Mouse (Mus musculus) liver, adult 2 months (tissue): ENCODE results near the gene Ptpdc1. TPM values are rescaled to one million over a fixed set of nuclear protein-coding genes. Genes with fewer than 3 reads are reported as not detected.
A peak's percentile ranks its signal among the peaks of the same experiment; 100 is the strongest.

Experiments used
- DNase-seq: peaks from one replicate; pipeline ENCODE4 v3.0.0-alpha.2; 2011; ENCODE audit warnings: low read depth, low spot score; ENCODE audit errors: extremely low read depth
- H3K27ac ChIP-seq: fragments of 200-500 bp; replicated peaks from 2 replicates; pipeline ENCODE4 v1.5.1; 2012; ENCODE audit warnings: low read depth, mild to moderate bottlenecking, control low read depth, inconsistent platforms, low read length; ENCODE audit not compliant: insufficient read depth
- H3K27me3 ChIP-seq: fragments of 200-500 bp; 2 replicates; pipeline ENCODE4 v1.6.1; 2012; ENCODE audit warnings: mild to moderate bottlenecking, moderate library complexity, low read length, inconsistent platforms; ENCODE audit not compliant: control insufficient read depth, insufficient read depth
- H3K36me3 ChIP-seq: fragments of 200-500 bp; 2 replicates; pipeline ENCODE4 v1.6.1; 2012; ENCODE audit warnings: low read length, inconsistent platforms; ENCODE audit not compliant: control insufficient read depth, insufficient read depth
- H3K4me1 ChIP-seq: fragments of 200-500 bp; 2 replicates; pipeline ENCODE4 v1.6.1; 2011; ENCODE audit warnings: low read length; ENCODE audit not compliant: control insufficient read depth, insufficient read depth
- H3K4me3 ChIP-seq: fragments of 200-500 bp; 2 replicates; pipeline ENCODE4 v1.5.1; 2011; ENCODE audit warnings: low read depth, mild to moderate bottlenecking, control low read depth, low read length, moderate library complexity; ENCODE audit not compliant: insufficient read depth
- H3K79me2 ChIP-seq: fragments of 200-500 bp; 2 replicates; pipeline ENCODE4 v1.6.1; 2012; ENCODE audit warnings: inconsistent platforms, mild to moderate bottlenecking, low read length, moderate library complexity; ENCODE audit not compliant: control insufficient read depth, insufficient read depth
- H3K9ac ChIP-seq: fragments of 200-500 bp; 2 replicates; pipeline ENCODE4 v1.6.1; 2012; ENCODE audit warnings: low read depth, mild to moderate bottlenecking, control low read depth, inconsistent platforms, low read length
- CTCF ChIP-seq: fragments of 200-500 bp; IDR thresholded peaks from 2 replicates; pipeline ENCODE4 v1.5.1; 2011; ENCODE audit warnings: low read depth, low read length, control low read depth
- POLR2A ChIP-seq: fragments of 200-500 bp; IDR thresholded peaks from 2 replicates; pipeline ENCODE4 v1.6.1; 2011; ENCODE audit warnings: low read length, control low read depth; ENCODE audit not compliant: insufficient read depth; ENCODE audit errors: extremely low read depth
- WGBS: fragments of 180-500 bp; shearing (Covaris S2); methylation state at CpG from one replicate; pipeline ENCODE4 v1.1.7; 2018; 5-methylcytosine and 5-hydroxymethylcytosine counted together
- polyA plus RNA-seq: library from polyadenylated mRNA; depleted of rRNA; stranded (reverse); fragments of >200 nt; gene quantifications from 2 replicates; pipeline ENCODE4 v1.2.3, GENCODE M21; 2012
- total RNA-seq: library from RNA; depleted of rRNA; stranded (reverse); fragments of >200 nt; gene quantifications from 2 replicates; pipeline ENCODE4 v1.2.3, GENCODE M21; 2014

Ptpdc1 gene
- total and polyA plus RNA-seq, 2 experiments: 0.32 to 1.3 TPM

DNA sequence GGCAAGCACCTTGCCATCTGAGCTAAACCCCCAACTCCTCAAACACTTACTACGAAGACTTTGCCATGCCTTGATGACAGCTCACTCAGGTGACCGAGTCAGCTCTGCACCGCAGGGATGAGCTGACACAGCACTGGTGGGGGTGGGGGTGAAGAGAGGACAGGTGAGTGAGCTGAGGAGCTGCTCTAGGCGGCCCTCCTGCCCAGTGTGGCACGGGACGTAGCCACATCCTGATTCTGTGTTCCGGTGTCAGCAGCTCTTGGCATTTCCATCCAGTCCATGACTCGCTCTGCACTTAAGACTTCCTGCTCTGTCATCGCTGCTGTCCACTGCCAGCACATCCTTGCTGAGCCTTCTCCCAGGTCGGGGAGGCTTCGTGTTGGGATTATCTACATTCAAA is 38.1 kb downstream of the Ptpdc1 start:
- Histone ChIP-seq H3K4me3 (no peak overlapping the region), H3K4me1 (no peaks in the 10 kb centered on the region), H3K9ac (no peak overlapping the region), H3K79me2 (no peaks in the 10 kb centered on the region), H3K36me3 (no peaks in the 10 kb centered on the region), H3K27ac (no peak overlapping the region), H3K27me3 (no peaks in the 10 kb centered on the region)
- no peak for TF ChIP-seq CTCF
- no peak for DNase-seq
- WGBS: 87% methylated on average over 11 of the region's 11 CpGs

DNA sequence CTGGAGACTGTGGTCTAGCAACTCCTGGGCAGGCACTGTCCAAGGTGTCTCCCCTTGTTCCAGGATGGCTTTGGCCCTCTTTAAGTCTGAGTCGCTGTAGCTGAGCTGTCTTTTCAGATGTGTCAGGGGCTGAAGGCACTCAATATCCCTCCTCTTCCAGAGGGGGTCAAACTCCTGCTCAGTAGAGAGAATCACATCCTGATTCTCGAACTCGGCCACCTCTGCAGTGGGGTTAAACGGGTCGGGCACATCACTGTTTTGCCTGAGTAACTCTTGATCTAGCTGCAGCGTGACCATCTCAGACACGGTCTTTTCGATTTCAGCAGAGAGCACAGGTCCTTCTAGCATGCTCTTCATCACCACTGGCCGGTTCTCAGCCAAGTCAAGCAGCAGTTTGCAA is 39.0 kb downstream of the Ptpdc1 start:
- WGBS: 93% methylated on average over 9 of the region's 9 CpGs
- H3K36me3 ChIP-seq: no peaks in the 10 kb centered on the region
- no peak overlapping the region for H3K27ac ChIP-seq
- TF ChIP-seq POLR2A (no peak), CTCF (no peak)
- H3K4me1 ChIP-seq: no peaks in the 10 kb centered on the region
- H3K27me3 ChIP-seq: no peaks in the 10 kb centered on the region
- no peak overlapping the region for H3K9ac ChIP-seq
- no peak overlapping the region for H3K4me3 ChIP-seq
- no peak for DNase-seq
- no peaks in the 10 kb centered on the region for H3K79me2 ChIP-seq

DNA sequence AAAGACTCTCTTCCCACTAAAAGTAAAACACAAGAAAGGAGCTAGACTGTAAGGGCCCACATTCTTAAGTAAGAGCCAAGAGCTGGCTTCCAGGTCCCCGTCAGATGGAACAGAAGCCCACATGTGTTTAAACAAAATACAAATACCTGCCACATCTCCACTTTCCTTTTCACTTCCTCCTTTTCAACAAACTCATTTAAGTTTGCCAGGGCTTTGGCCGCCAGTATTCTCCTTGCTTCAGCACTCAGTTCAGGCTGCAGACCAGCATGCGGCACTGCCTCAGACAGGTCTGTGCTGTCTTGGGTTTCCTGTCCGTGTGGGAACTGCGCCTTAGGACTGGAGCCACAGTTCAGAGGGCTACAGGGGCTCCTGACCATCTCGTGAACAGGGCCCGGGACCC is 39.7 kb downstream of the Ptpdc1 start:
- WGBS: 88% methylated on average over 7 of the region's 7 CpGs
- Histone ChIP-seq H3K79me2 (no peaks in the 10 kb centered on the region), H3K36me3 (no peaks in the 10 kb centered on the region), H3K27me3 (no peaks in the 10 kb centered on the region), H3K4me3 (no peak overlapping the region), H3K27ac (no peak overlapping the region), H3K9ac (no peak overlapping the region), H3K4me1 (no peaks in the 10 kb centered on the region)
- no peak for DNase-seq
- no peak for TF ChIP-seq POLR2A
- TF ChIP-seq CTCF: no peak

DNA sequence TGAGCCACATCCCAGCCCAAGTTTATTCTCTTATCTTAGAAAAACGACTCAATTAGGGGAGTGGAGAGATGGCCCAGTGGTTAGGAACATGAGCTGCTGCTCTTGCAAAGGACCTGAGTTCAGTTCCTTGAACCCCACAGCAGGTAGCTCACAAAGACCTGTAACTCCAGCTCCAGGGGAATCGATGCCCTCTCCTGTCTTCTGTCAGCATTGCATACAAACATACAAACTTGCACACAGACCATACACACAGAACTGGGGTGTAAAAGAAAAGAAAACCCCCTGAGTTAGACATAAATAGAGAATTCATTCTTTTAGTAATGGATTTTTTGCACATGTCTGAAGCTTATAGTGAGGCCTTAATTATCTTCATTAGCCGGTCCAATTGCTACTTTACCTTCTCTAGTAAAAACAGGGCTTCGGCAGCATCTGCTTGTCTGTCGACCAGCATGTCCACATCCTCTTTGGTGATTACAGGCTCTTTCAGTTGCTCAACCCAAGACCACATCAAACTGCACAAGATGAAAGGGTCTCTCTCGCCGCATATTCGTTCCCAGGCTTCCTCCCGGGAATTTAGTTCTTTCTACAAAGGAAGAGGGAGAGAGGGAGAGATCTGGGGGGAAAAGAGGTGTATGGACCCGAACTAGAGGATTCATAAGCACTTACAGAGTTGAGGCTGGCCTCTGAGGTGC is 42.6 kb downstream of the Ptpdc1 start:
- Histone ChIP-seq H3K36me3 (no peaks in the 10 kb centered on the region), H3K4me1 (no peaks in the 10 kb centered on the region), H3K79me2 (no peaks in the 10 kb centered on the region), H3K27me3 (no peaks in the 10 kb centered on the region), H3K27ac (no peak overlapping the region), H3K9ac (no peak overlapping the region), H3K4me3 (no peak overlapping the region)
- 82% methylated on average over 10 of the region's 10 CpGs for WGBS
- 0 out of 2 replicates have a peak, but pooled peaks have one; percentile 5 for TF ChIP-seq CTCF
- no peak for TF ChIP-seq POLR2A
- no peak for DNase-seq

DNA sequence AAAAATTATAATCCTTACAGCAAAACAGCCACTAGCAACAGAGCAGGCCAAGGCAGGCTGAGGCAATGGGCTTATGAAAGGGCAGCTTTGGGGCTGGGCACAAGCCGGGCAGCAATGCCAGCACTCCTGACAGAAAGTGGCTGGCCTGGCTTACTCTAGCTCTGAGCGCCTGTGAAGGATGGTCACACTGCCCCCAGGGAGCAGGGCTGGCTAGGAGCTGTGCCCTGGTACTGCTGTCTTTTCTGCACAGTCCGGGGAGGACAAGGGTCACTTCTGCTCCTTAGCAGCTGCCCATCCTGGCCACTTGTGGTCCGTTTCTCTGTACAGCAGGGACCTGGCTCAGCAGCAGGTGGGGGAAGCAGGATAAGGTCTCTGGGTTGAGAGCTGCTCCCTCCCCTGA is 46.8 kb downstream of the Ptpdc1 start:
- Histone ChIP-seq H3K27me3 (no peaks in the 10 kb centered on the region), H3K9ac (no peak overlapping the region), H3K27ac (no peak overlapping the region), H3K79me2 (no peaks in the 10 kb centered on the region), H3K4me3 (no peak overlapping the region), H3K36me3 (no peaks in the 10 kb centered on the region), H3K4me1 (no peaks in the 10 kb centered on the region)
- TF ChIP-seq POLR2A: no peak
- TF ChIP-seq CTCF: no peak
- 90% methylated on average over 4 of the region's 4 CpGs for WGBS
- no peak for DNase-seq

DNA sequence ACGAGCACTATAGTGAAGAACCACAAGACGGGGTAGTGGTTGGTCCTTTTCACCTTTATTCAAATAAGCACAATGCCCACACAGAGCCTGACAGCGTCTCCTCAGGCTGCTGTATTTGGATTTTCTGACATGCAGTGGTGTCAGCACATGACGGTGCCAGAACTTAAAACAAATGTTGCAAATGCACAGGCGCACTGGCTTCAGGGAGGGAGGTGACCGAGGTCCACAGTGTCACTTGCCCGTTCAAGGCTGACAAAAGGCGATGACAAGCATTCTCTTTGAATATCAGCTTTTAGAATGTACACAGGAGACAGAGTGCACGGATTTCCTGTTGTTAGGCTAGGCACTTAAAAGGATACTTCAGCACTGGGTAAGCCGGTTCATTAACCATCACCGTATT is 47.6 kb downstream of the Ptpdc1 start:
- Histone ChIP-seq H3K4me3 (no peak overlapping the region), H3K36me3 (no peaks in the 10 kb centered on the region), H3K27me3 (no peaks in the 10 kb centered on the region), H3K4me1 (no peaks in the 10 kb centered on the region), H3K27ac (no peak overlapping the region), H3K9ac (no peak overlapping the region), H3K79me2 (no peaks in the 10 kb centered on the region)
- TF ChIP-seq CTCF: no peak
- no peak for TF ChIP-seq POLR2A
- WGBS: 74% methylated on average over 11 of the region's 11 CpGs
- no peak for DNase-seq
